Mouse (Mus musculus): ENCODE measurements around the gene Klf11.
"Not testable (repeated sequence)": the region's sequence is repeated elsewhere in the genome, so short reads cannot be mapped to it uniquely, and the experiment has no call there.

Klf11 gene

GRCm38 (mm10) chr12:24651063-24651557 lies at the start of gene Klf11:
Klf11 (plus strand) TSS chr12:24651274.
- DNase-seq, result peak; percentile 96 to 98

DNA sequence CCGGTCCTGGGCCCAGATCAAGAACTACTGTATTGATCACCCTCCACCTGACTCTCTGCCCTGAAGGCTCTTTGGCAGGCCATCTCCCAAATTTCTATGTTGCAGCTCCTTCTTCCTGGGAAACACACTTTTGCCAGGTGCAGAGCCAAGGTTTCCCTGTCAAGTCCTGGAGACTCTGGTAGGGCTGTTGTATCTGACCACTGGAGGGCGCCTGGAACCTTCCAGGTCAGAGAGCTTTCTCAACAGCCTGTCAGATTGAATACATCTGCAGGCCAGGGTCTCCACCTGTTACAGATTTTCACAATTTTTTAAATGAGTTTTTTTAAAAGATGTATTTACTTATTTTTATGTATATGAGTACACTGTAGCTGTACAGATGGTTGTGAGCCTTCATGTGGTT lies 47.8 kb upstream of the Klf11 start:
- DNase-seq, result peak; percentile 36 to 73

GRCm38 (mm10) chr12:24606166-24606565 lies 44.9 kb upstream of the Klf11 start:
- no peak for DNase-seq

DNA sequence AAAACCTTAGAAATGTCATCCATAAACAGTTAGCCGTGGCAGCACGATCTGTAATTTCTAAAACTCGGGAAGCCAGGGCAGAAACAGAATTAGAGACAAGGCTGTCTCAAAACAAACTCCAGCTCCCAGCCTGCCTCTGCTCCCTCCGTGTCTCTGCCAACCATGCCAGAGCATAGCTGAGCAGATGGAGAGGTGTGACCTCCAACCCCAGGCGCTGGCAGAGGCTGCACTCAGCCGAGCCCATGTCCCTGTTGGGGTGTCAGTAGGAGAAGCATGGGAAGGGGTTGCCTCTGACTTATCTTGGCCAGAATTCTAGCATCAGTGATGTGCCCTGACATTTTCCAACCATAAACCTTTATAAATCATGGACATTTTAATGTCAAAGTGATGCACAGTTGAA lies 38.5 kb upstream of the Klf11 start:
- DNase-seq, result no peak

DNA sequence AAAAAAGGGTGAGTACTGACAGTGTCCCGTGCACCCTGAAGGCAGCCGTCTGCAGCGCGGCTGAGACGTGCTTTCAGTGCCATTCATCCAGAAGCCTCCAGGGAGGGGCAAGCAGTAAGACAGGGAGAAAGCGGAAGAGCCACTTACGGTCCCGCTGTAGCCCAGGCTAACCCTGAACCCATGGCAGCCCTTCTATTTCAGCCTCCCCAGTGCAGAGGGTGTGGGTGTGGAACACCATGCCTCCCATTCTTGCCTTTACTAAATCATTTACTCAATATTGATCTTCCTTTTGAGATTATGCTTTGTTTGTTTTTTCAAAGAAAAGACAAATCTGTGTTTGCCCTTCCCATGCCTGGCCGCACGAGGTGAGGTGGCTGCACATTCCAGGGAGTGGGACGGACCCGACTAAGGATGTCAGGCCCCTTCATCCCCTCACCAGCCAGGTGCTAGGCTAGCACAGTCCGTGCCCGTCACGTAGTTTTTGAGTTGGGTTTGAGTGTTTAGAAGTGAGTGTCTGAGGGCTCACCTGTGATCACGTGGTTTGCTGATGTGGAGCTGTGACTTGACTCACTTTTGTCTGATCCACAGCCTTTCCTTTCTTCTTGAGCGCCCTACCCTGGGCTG lies 36.5 kb upstream of the Klf11 start:
- DNase-seq, result no peak

GRCm38 (mm10) chr12:24615140-24615539 lies 35.9 kb upstream of the Klf11 start:
- no peak for DNase-seq

- no peak for DNase-seq
Observed at GRCm38 (mm10) chr12:24619436-24619835, 31.6 kb upstream of the Klf11 start.

- no peak for DNase-seq
Observed at GRCm38 (mm10) chr12:24623486-24624251, 27.4 kb upstream of the Klf11 start.

- no peak for DNase-seq
Observed at GRCm38 (mm10) chr12:24626401-24626800, 24.7 kb upstream of the Klf11 start.

- no peak for DNase-seq
Observed at GRCm38 (mm10) chr12:24627215-24627614, 23.9 kb upstream of the Klf11 start.

GRCm38 (mm10) chr12:24630220-24630619 lies 20.9 kb upstream of the Klf11 start:
- peak in 1 of 2 experiments; percentile 36 for DNase-seq

DNA sequence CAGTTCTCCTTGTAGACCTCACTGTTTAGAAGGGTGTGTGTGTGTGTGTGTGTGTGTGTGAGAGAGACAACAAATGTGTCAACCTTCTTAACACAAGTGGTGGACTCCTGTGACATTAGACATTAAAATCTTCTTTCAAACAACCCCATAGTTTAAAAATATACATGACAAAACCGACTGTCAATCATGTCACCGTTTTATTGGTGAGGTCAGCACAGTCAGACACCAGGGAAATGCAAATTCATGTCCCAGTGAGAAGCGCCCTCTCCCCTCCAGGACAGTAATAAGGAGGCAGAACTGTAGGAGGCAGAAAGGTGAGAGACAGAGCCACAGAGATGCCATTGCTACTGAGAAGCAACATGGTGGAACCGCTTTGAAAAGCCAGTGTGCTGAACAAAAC lies 18.7 kb upstream of the Klf11 start:
- DNase-seq, result no peak

DNA sequence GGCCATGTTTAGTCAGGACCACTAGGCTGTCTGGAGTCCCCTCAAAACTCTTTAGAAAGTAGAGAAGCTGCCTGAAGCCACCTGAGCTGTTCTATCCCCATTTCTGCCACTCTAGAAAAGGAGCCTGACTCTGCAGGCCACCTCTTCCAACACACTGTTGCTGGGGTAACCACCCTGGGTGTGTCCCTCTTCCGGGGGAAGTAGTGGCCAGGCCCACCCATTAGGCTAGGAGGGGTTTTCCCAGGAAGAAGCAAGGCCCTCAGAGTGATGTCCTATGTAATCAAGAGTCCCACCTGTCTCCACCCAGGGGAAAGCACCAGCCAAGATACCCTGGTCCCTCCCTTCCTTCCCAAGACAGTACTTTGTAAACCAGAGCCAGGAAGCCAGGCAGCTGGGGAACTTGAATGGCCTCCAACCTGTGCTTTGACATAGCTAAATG lies 17.3 kb upstream of the Klf11 start:
- no peak for DNase-seq

- no peak for DNase-seq
Observed at GRCm38 (mm10) chr12:24634212-24634611, 16.9 kb upstream of the Klf11 start.

DNA sequence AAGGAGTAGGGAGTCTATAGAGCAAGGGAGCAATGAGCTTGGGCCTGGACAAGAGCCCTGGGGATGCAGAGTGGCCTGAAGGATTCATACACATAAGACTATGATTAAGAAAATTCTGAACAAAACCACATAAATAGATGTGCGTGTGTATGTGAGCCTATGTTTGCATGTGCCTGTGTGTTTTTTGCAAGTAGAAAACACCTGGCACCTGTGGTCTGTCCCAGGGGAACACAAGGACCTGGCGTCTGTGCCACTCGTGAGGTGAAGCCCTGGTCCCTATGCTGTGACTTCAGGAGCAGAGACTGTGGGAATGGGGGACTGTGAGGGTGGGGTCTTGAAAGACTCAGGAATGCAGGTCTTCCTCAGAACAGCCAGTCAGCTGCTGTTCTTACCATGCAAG lies 16.4 kb upstream of the Klf11 start:
- DNase-seq, result no peak

DNA sequence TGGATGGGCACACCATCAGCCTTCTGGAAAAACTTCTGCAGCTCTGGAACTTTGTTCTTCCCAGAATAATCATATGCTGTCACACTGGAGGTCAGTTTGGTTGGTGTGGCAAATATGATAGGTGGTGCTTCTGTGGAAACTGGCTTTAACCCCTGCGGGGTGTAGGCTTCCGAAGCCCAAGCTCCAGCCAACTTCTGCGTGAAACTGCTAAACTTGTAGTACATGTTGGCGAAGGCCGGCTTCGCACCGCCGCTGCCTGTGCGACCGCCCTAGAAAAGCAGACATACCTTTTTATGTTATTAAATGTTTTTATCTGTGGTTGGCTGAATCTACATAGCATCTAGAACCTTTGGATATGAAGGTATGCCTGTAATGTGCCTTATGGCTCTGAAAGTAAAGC lies 12.3 kb upstream of the Klf11 start:
- DNase-seq, result not testable (repeated sequence)

DNA sequence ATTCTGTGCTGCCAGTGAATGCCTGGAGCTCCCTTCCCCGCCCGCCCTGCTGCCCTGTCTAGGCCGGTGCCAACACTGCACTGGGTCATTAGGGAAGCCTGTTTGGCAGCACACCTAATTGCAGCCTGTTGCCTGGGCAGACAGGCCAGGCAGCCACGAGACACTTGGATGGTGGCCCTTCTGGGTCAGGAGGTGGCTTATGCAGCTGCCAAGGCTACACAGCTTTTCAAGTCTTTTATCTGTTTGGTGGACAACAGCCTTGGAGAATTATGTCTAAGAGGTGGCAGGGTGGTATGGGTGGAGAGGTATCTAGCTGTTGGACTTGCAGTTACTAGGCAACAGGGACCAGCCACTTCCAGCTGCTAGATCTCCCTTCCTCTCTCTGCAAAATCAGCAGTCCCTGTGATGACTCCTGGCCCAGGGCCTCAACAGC lies 8.7 kb upstream of the Klf11 start:
- no peak for DNase-seq

- DNase-seq, result peak in 1 of 2 experiments; percentile 17
Observed at GRCm38 (mm10) chr12:24644125-24644571, 6.9 kb upstream of the Klf11 start.

DNA sequence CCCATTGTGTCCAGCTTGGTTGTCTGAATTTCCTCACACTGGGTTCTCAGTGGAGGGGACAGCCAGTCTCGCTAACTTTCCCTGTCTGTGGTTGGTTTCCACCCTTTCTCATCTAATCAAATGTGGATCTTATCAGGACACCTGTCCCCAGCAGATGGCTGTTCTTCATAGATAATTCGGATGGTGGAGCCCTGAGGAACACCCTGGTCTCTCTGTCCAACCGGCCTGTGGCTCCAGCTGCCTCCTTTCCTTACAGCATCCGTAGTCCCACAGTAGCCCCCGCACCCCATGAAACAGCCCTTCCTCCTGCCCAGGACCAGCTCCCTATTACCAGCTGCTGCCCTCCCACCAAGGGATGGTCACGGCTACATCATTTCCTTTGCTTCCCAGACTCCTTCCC lies 5.2 kb upstream of the Klf11 start:
- no peak for DNase-seq

DNA sequence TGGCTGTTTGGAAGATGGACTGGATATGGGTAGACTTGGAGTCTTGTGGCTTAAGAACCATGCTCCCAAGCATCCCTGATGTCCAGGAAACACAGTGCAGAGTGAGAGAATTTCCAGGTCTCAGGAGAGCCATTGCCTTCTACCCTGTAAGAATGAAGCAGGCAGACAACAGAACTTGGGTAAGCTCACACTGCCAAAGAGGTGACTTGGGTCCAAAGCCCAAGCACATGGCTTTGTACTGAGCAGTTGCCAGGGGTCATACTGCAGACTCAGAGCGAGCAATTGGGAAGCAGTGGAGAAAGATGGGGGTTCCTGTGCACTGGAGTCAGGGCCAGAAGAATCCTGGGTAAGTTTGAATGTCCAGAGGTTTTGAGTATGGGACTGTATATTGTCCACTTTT lies 3.0 kb upstream of the Klf11 start:
- DNase-seq, result no peak

DNA sequence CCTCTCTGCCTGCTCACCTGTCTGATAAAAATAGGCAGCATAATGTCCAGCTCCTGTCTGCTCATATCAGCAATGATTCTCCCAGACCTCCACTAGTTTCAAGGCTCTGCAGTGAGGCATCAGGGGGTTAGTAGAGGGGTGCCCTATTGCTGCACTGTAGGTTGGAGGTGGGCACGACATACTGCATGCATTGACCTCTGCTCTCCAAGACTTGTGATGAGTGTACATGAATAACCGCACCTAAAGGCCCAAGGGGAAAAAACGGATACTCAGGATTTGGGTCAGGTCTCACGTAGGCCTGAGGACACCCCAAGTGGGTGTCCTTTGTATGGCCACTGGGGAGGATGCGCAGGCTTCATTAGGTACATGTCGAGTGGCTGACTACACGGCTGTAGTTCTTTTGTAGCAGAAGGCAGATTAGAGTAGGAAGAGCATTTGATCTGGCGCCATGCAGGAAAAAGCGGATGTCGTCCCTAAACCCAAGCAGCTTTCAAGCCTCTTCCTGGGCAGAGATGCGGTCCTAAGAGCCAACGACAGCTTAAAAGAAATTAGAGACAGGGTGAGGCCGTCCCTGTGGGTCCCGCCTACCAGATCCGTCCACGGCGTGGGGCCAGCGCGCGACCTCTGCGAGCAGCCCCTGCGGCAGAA lies 535 bp upstream of the Klf11 start:
- DNase-seq, result no peak

DNA sequence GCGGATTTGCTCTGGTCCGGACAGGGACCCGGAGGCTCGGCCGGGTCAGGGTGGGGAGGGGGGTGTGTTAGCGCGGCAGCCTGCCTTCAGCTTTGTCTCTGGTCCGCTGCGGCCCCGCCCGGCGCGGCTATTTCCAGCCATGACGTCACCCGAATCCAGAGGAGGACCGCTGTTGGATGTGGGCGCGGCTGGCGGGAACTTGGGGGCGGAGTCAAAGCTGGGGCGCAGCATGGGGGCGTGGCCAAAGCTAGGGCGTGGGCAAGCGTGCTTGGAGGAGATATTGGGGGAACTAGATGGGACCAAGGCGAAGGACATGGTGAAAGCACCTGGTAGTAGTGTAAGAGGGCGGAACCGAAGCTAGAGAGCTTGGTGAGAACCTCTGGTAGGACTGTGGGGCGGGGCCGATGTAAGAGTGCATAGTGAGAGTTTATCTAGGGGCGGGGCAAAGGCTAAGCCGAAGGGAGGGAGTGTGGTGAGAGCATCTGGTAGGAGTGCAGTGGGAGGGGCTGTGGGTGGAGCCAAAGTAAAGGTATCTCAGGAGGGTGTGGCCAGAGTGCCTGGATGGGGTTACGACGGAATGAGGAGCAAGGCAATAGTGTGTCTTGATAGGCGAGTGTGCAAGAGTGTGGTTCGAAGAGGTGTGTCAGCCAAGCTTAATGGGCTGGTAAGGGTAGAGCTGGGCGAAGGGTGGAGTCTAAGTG lies 718 bp downstream of the Klf11 start:
- peak; percentile 89 to 92 for DNase-seq
